Mouse (Mus musculus) thymus, adult 18-20 months (tissue): ENCODE data around the gene Ncstn.

Source experiments
- DNase-seq, 2 experiments: peaks; one replicate each; pipeline ENCODE4 v3.0.0; 2022; ENCODE audit warnings: mixed read lengths in 2 of 2

Ncstn gene

GRCm38 (mm10) chr1:172071556-172071955 lies 11.0 kb downstream of the Ncstn start:
- DNase-seq = no peak

GRCm38 (mm10) chr1:172070227-172070626 lies 12.4 kb downstream of the Ncstn start:
- DNase-seq = no peak

- DNase-seq = no peak
Observed at GRCm38 (mm10) chr1:172064613-172065141, 17.9 kb downstream of the Ncstn start.

GRCm38 (mm10) chr1:172063291-172064023 lies 19.1 kb downstream of the Ncstn start:
- DNase-seq = no peak

GRCm38 (mm10) chr1:172062101-172062500 lies 20.5 kb downstream of the Ncstn start:
- DNase-seq = no peak

GRCm38 (mm10) chr1:172061217-172061616 lies 21.4 kb downstream of the Ncstn start:
- DNase-seq = no peak

- no peak for DNase-seq
Observed at GRCm38 (mm10) chr1:172060659-172061058, 21.9 kb downstream of the Ncstn start.

GRCm38 (mm10) chr1:172058874-172059273 lies 23.7 kb downstream of the Ncstn start:
- DNase-seq = no peak

- DNase-seq = no peak
Observed at GRCm38 (mm10) chr1:172058321-172058720, 24.3 kb downstream of the Ncstn start.

GRCm38 (mm10) chr1:172057491-172057921 lies 25.1 kb downstream of the Ncstn start, which contains the start of gene Nhlh1:
Nhlh1 (minus strand) TSS chr1:172057573.
- DNase-seq = no peak

GRCm38 (mm10) chr1:172056251-172056650 lies 26.3 kb downstream of the Ncstn start:
- DNase-seq = no peak

- DNase-seq = no peak
Observed at GRCm38 (mm10) chr1:172053541-172054440, 28.8 kb downstream of the Ncstn start.

GRCm38 (mm10) chr1:172052766-172053279 lies 29.8 kb downstream of the Ncstn start:
- DNase-seq = no peak

GRCm38 (mm10) chr1:172049131-172049782 lies 33.3 kb downstream of the Ncstn start:
- DNase-seq = no peak

GRCm38 (mm10) chr1:172048241-172048734 lies 34.3 kb downstream of the Ncstn start:
- no peak for DNase-seq

- peak; percentile 35 to 43 for DNase-seq
Observed at GRCm38 (mm10) chr1:172046938-172047337, 35.7 kb downstream of the Ncstn start.

- DNase-seq = no peak
Observed at GRCm38 (mm10) chr1:172046410-172046809, 36.2 kb downstream of the Ncstn start.

- no peak for DNase-seq
Observed at GRCm38 (mm10) chr1:172029914-172030313, 52.7 kb downstream of the Ncstn start.

GRCm38 (mm10) chr1:172028394-172029275 lies 54.0 kb downstream of the Ncstn start, which contains the start of gene Vangl2:
Vangl2 (minus strand) TSS chr1:172028444.
- no peak for DNase-seq

GRCm38 (mm10) chr1:172027809-172028102 lies 54.8 kb downstream of the Ncstn start:
- no peak for DNase-seq

GRCm38 (mm10) chr1:172027010-172027808 lies 55.4 kb downstream of the Ncstn start:
- peak; percentile 64 to 67 for DNase-seq
